ENCODE assay signal across 8 mouse cellular contexts in the genomic region with DNA sequence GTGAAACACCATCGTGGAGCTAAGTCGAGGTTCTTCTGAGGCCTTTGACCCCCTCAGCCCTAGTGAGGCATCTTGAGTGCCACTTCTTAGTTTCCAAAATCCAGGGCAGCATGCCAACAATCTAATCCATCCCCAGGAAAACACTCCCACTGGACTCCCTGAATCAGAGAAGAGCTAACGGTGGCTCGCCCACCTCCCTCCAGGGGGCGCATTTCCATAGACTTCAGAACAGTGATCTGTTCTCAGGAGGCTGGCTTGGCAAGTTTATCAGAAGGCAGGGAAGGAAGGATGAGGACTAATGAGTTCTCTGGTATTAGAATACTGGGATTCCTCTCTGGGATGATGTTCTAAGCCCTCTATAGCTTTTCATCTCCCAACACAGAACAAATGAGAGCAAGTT. TPM values are rescaled to one million over a fixed set of nuclear protein-coding genes. Genes with fewer than 3 reads are reported as not detected.
A peak's percentile ranks its signal among the peaks of the same experiment; 100 is the strongest.
DNase-seq lines count a peak whose midpoint lies in the region; ATAC-seq and TF ChIP-seq lines count a peak whose summit lies in the region.

No protein-coding gene starts in this region.

- H3K9me3 ChIP-seq in forebrain, embryonic 14.5 days (replicated peaks; ENCODE audit: control insufficient read depth, low read length) = no peaks in the 10 kb centered on the region
- no peaks in the 10 kb centered on the region for H3K9me3 ChIP-seq in forebrain, embryonic 16.5 days (ENCODE audit: control insufficient read depth, low read length)
- H3K9me3 ChIP-seq in kidney, embryonic 14.5 days (ENCODE audit: control insufficient read depth, low read length) = no peaks in the 10 kb centered on the region
- H3K9me3 ChIP-seq in lung, embryonic 14.5 days (ENCODE audit: low read depth, low read length) = no peaks in the 10 kb centered on the region

- WGBS in forebrain, embryonic 14.5 days = 13% methylated on average over 5 of the region's 5 CpGs
- WGBS in forebrain, embryonic 16.5 days = 7% methylated on average over 5 of the region's 5 CpGs
- WGBS in kidney, embryonic 14.5 days = 6% methylated on average over 5 of the region's 5 CpGs
- 6% methylated on average over 5 of the region's 5 CpGs for WGBS in lung, embryonic 14.5 days

- no peak overlapping the region for H3K27ac ChIP-seq in forebrain, embryonic 14.5 days (ENCODE audit: low read depth, low read length)
- H3K27ac ChIP-seq in forebrain, embryonic 16.5 days (ENCODE audit: low read length) = no peak overlapping the region
- H3K27ac ChIP-seq in cortical plate, adult 2 months (ENCODE audit: insufficient read depth, low read length) = no peak overlapping the region
- H3K27ac ChIP-seq in kidney, embryonic 14.5 days (ENCODE audit: low read depth, low read length) = no peak overlapping the region
- H3K27ac ChIP-seq in lung, embryonic 14.5 days (ENCODE audit: low read depth) = no peak overlapping the region

- ATAC-seq in forebrain, embryonic 14.5 days = no peak
- no peak for ATAC-seq in forebrain, embryonic 16.5 days
- ATAC-seq in kidney, embryonic 14.5 days (ENCODE audit: low FRiP score, low TSS enrichment) = 0 out of 2 replicates have a peak, but pooled peaks have one; percentile 53
- peak; percentile 52; the same call in 1 of the 2 replicates for ATAC-seq in lung, embryonic 14.5 days (ENCODE audit: insufficient read depth)

- no peaks in the 10 kb centered on the region for H3K36me3 ChIP-seq in forebrain, embryonic 14.5 days (ENCODE audit: control insufficient read depth, insufficient read depth, low read length)
- no peaks in the 10 kb centered on the region for H3K36me3 ChIP-seq in forebrain, embryonic 16.5 days (ENCODE audit: control insufficient read depth, insufficient read depth)
- H3K36me3 ChIP-seq in kidney, embryonic 14.5 days (ENCODE audit: control insufficient read depth, insufficient read depth, low read length) = no peaks in the 10 kb centered on the region
- no peaks in the 10 kb centered on the region for H3K36me3 ChIP-seq in lung, embryonic 14.5 days (ENCODE audit: insufficient read depth)

- no peak overlapping the region for H3K4me2 ChIP-seq in forebrain, embryonic 14.5 days (ENCODE audit: low read length)
- H3K4me2 ChIP-seq in forebrain, embryonic 16.5 days (ENCODE audit: low read length) = no peak overlapping the region
- no peak overlapping the region for H3K4me2 ChIP-seq in kidney, embryonic 14.5 days (replicated peaks; ENCODE audit: low read depth, low read length)
- no peak overlapping the region for H3K4me2 ChIP-seq in lung, embryonic 14.5 days

- peak; percentile 57 for TF ChIP-seq CTCF in cortical plate, adult 2 months (IDR thresholded peaks at IDR 0.05; ENCODE audit: extremely low read depth, insufficient read depth, low read length)
- TF ChIP-seq CTCF in lung, embryonic 14.5 days (IDR thresholded peaks at IDR 0.05; ENCODE audit: low read depth) = peak; percentile 80

- DNase-seq in forebrain, embryonic 14.5 days (ENCODE audit: low spot score) = peak; percentile 64
- peak; percentile 11 to 39 for DNase-seq in urinary bladder, adult 18-20 months (ENCODE audit: low spot score in 2 of 2)
- no peak for DNase-seq in urinary bladder, postnatal 10 days (ENCODE audit: low spot score)
- DNase-seq in lung, embryonic 14.5 days = peak; percentile 85
- DNase-seq in telencephalon, adult 2 months (ENCODE audit: low read depth, low spot score) = peak; percentile 19

- no peak for TF ChIP-seq POLR2A in cortical plate, adult 2 months (IDR thresholded peaks at IDR 0.05; ENCODE audit: extremely low read depth, insufficient read depth, low read length)

- no peak overlapping the region for H3K9ac ChIP-seq in forebrain, embryonic 14.5 days (ENCODE audit: low read length)
- no peak overlapping the region for H3K9ac ChIP-seq in forebrain, embryonic 16.5 days (replicated peaks; ENCODE audit: low read depth, low read length)
- no peak overlapping the region for H3K9ac ChIP-seq in kidney, embryonic 14.5 days (ENCODE audit: low read depth, low read length)
- H3K9ac ChIP-seq in lung, embryonic 14.5 days = no peak overlapping the region

- no peak overlapping the region for H3K4me3 ChIP-seq in forebrain, embryonic 14.5 days (ENCODE audit: low read depth, low read length)
- H3K4me3 ChIP-seq in forebrain, embryonic 16.5 days (replicated peaks; ENCODE audit: low read length) = no peak overlapping the region
- no peak overlapping the region for H3K4me3 ChIP-seq in cortical plate, adult 2 months (ENCODE audit: insufficient read depth, low read length)
- H3K4me3 ChIP-seq in kidney, embryonic 14.5 days (ENCODE audit: low read length) = no peak overlapping the region
- no peak overlapping the region for H3K4me3 ChIP-seq in lung, embryonic 14.5 days (ENCODE audit: low read depth, low read length)

- peaks cover 2% of the 10 kb centered on the region; the same call in 1 of the 2 replicates for H3K4me1 ChIP-seq in forebrain, embryonic 14.5 days (ENCODE audit: control insufficient read depth, insufficient read depth, low read length)
- H3K4me1 ChIP-seq in forebrain, embryonic 16.5 days (replicated peaks; ENCODE audit: control insufficient read depth, insufficient read depth, low read length) = peaks cover 3% of the 10 kb centered on the region
- H3K4me1 ChIP-seq in cortical plate, adult 2 months (ENCODE audit: control insufficient read depth, insufficient read depth, low read length) = no peaks in the 10 kb centered on the region
- H3K4me1 ChIP-seq in kidney, embryonic 14.5 days (ENCODE audit: control insufficient read depth, insufficient read depth, low read length) = no peaks in the 10 kb centered on the region; the same call in 1 of the 2 replicates
- 0 out of 2 replicates have a peak, but pooled peaks cover 4% of the 10 kb centered on the region for H3K4me1 ChIP-seq in lung, embryonic 14.5 days (ENCODE audit: insufficient read depth)

- H3K27me3 ChIP-seq in forebrain, embryonic 14.5 days (replicated peaks; ENCODE audit: control insufficient read depth, insufficient read depth, low read length) = peaks cover 9% of the 10 kb centered on the region; the same call in 1 of the 2 replicates
- peaks cover 8% of the 10 kb centered on the region; the same call in 1 of the 2 replicates for H3K27me3 ChIP-seq in forebrain, embryonic 16.5 days (replicated peaks; ENCODE audit: control insufficient read depth, insufficient read depth, low read length)
- peaks cover 7% of the 10 kb centered on the region; the same call in 1 of the 2 replicates for H3K27me3 ChIP-seq in kidney, embryonic 14.5 days (ENCODE audit: control insufficient read depth, insufficient read depth, low read length)
- peaks cover 6% of the 10 kb centered on the region for H3K27me3 ChIP-seq in lung, embryonic 14.5 days (ENCODE audit: insufficient read depth, low read length)

RNA-seq across cellular contexts. Expression of a gene that starts 24.9 kb away (rescaled TPM):
- 1.2 and 1.8 TPM in 2 replicates for polyA plus RNA-seq in forebrain, embryonic 14.5 days (2014; fragmentation: Nextera tagmentation; extraction: Ambion mirVana)
- polyA plus RNA-seq in forebrain, embryonic 16.5 days (2015; fragmentation: Nextera tagmentation; extraction: Ambion mirVana) = 2.5 and 3.1 TPM in 2 replicates
- polyA plus RNA-seq in cortical plate, adult 2 months (2012; rRNA removed) = 0.54 and 0.70 TPM in 2 replicates
- 1.1 and 4.0 TPM in 2 replicates for polyA plus RNA-seq in kidney, embryonic 14.5 days (2014; fragmentation: Nextera tagmentation; extraction: Ambion mirVana)
- polyA plus RNA-seq in lung, embryonic 14.5 days (2014; fragmentation: Nextera tagmentation; extraction: Ambion mirVana) = 15.1 and 15.4 TPM in 2 replicates

Comparison
In these comparisons a context has a peak if more than half of its experiments do, and no peak if none do; other contexts are left out.
1. ATAC-seq: peak in kidney, embryonic 14.5 days (single experiment) and lung, embryonic 14.5 days (single experiment); none in forebrain, embryonic 14.5 days (single experiment) and forebrain, embryonic 16.5 days (single experiment).